Mouse (Mus musculus): Measurements from ENCODE around the gene Smg5. TPM values are rescaled to one million over a fixed set of nuclear protein-coding genes. Genes with fewer than 3 reads are reported as not detected.
"Not testable (repeated sequence)": the region's sequence is repeated elsewhere in the genome, so short reads cannot be mapped to it uniquely, and the experiment has no call there.

Smg5 gene
- total and polyA plus RNA-seq, 2 experiments from 2014 or later: 33.8 to 96.5 TPM

DNA sequence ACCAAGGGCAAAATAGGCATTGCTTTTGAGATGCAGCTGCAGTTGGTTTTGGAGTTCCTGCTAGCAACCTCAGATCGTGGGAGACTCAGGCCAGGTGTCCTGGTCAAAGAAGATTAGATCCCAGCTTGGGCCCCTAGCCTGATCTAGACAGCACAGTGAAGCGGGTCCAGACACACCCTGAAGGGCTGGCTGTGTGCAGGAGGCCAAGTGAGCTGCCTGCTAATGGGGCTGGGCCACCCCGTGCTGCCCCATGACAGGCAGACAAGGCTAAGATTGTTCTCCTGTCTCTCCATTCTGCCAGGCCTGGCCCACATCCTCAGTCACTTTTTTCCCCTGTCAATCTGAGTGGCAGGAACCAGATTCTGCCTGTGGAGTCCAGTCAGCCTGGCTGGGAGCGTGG is 27.6 kb downstream of the Smg5 start:
- no peak for TF ChIP-seq CTCF (IDR thresholded peaks at IDR 0.05; ENCODE audit: low read depth)
- Histone ChIP-seq H3K9me3 (ENCODE audit: low read length) (no peaks in the 10 kb centered on the region), H3K9ac (no peak overlapping the region), H3K4me3 (ENCODE audit: low read depth, low read length) (no peak overlapping the region), H3K36me3 (ENCODE audit: insufficient read depth) (peaks cover 39% of the 10 kb centered on the region), H3K4me1 (ENCODE audit: insufficient read depth) (no peaks in the 10 kb centered on the region), H3K27ac (ENCODE audit: low read depth, low read length) (no peak overlapping the region), H3K4me2 (ENCODE audit: low read depth) (no peak overlapping the region), H3K27me3 (ENCODE audit: insufficient read depth, low read length) (no peaks in the 10 kb centered on the region)
- ATAC-seq (peak; percentile 38), DNase-seq (no peak)
- 42% methylated on average over 4 of the region's 4 CpGs for WGBS

DNA sequence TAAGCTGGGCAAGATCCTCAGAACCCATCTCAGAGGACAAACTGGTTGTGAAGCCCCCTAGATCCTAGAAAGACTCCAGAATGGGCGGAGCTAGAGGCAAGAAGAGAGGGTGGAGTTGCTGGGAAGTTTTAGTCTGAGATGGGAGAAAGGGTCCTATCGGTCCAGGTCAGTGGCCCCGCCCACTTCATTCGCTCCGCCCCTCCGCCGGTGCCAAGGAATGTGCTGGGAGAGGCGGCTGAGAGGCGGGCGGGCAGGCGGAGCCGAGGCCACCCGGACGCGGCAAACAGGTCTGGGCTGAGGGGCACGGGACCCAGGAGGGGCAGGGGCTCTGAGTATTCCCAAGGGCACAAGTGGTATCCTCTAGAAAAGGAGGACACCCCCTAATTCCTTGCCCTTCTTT is 28.3 kb downstream of the Smg5 start, which contains the start of gene Paqr6:
Gene Paqr6 (plus strand): TSS at position 248 of the 400 bp plus-strand sequence.
- H3K4me3 ChIP-seq (ENCODE audit: low read depth, low read length): no peak within 1 kb of the TSS
- no peak within 1 kb of the TSS for H3K9ac ChIP-seq
- H3K27me3 ChIP-seq (ENCODE audit: insufficient read depth, low read length): no peaks in the 10 kb centered on the region
- no peaks in the 10 kb centered on the region for H3K9me3 ChIP-seq (ENCODE audit: low read length)
- WGBS: 3% methylated on average over 16 of the region's 16 CpGs
- TF ChIP-seq CTCF (IDR thresholded peaks at IDR 0.05; ENCODE audit: low read depth): no peak
- H3K36me3 ChIP-seq (ENCODE audit: insufficient read depth): peaks cover 33% of the 10 kb centered on the region
- no peak within 1 kb of the TSS for H3K4me2 ChIP-seq (ENCODE audit: low read depth)
- no peak for DNase-seq
- H3K27ac ChIP-seq (ENCODE audit: low read depth, low read length): no peak within 1 kb of the TSS
- H3K4me1 ChIP-seq (ENCODE audit: insufficient read depth): no peaks in the 10 kb centered on the region
- ATAC-seq: no peak

GRCm38 (mm10) chr3:88365705-88366361 is 29.8 kb downstream of the Smg5 start:
- H3K4me2 ChIP-seq (ENCODE audit: low read depth): no peak overlapping the region
- H3K4me3 ChIP-seq (ENCODE audit: low read depth, low read length): no peak overlapping the region
- DNase-seq: no peak
- WGBS: 45% methylated on average over 34 of the region's 34 CpGs
- H3K9me3 ChIP-seq (ENCODE audit: low read length): no peaks in the 10 kb centered on the region
- H3K27ac ChIP-seq (ENCODE audit: low read depth, low read length): no peak overlapping the region
- ATAC-seq: no peak
- H3K4me1 ChIP-seq (ENCODE audit: insufficient read depth): no peaks in the 10 kb centered on the region
- no peak overlapping the region for H3K9ac ChIP-seq
- no peaks in the 10 kb centered on the region for H3K27me3 ChIP-seq (ENCODE audit: insufficient read depth, low read length)
- peaks cover 18% of the 10 kb centered on the region for H3K36me3 ChIP-seq (ENCODE audit: insufficient read depth)
- TF ChIP-seq CTCF (IDR thresholded peaks at IDR 0.05; ENCODE audit: low read depth): no peak

DNA sequence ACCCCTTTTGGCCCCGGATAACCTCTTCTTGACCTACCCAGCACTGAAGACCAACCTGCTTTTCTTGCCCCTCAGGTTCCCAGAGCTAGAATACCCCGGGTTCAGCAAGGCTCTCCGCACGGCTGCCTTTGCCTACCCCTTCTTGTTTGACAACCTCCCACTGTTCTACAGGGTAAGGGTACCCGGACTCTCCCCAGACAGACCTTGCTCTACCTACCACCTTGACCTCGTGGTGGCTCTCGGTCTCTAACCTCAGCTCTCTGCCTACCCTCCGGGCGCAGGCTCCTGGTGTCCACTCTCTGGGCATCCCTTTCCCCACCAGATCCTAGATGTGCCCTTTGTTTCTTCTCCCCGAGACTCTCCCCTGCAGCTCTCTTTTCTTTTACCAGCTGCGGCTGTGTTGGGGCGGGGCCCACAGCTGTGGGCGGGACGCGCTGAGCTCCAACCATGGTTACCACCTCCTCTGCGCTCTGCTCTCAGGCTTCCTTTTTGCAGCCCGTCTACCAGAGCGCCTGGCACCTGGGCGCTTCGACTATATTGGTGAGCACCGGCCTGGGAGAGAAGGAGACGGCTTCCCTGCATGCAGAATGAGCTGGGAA is 30.9 kb downstream of the Smg5 start:
- not testable (repeated sequence) for H3K4me1 ChIP-seq (ENCODE audit: insufficient read depth); H3K36me3 ChIP-seq (ENCODE audit: insufficient read depth); H3K27ac ChIP-seq (ENCODE audit: low read depth, low read length); H3K27me3 ChIP-seq (ENCODE audit: insufficient read depth, low read length); H3K9me3 ChIP-seq (ENCODE audit: low read length)
- WGBS: 1% methylated on average over 17 of the region's 22 CpGs
- DNase-seq (peak; percentile 56), ATAC-seq (peak; percentile 94)
- H3K4me3 ChIP-seq (ENCODE audit: low read depth, low read length): 0 out of 2 replicates have a peak overlapping the region, but pooled peaks have one; percentile 9
- H3K4me2 ChIP-seq (ENCODE audit: low read depth): peak overlapping the region; percentile 30
- peak overlapping the region; percentile 35 for H3K9ac ChIP-seq

DNA sequence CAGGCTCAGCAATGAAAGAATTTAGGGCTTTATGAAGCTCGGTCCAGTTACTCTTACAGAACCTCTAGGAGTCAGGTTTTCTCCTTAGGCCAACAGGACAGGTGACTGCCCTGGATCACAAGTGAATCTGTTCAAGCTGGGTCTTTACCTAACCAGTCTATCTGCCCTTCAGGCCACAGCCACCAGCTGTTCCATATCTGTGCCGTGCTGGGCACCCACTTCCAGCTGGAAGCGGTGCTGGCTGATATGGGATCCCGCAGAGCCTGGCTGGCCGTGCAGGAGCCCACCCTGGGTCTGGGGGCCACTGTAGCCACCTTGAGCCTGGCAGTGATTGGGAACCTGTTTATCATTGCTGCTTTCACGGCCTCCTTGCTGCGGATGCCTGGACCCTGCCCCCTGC is 31.5 kb downstream of the Smg5 start:
- not testable (repeated sequence) for H3K9me3 ChIP-seq (ENCODE audit: low read length); DNase-seq; H3K4me3 ChIP-seq (ENCODE audit: low read depth, low read length); H3K9ac ChIP-seq; H3K4me1 ChIP-seq (ENCODE audit: insufficient read depth); H3K27ac ChIP-seq (ENCODE audit: low read depth, low read length); H3K27me3 ChIP-seq (ENCODE audit: insufficient read depth, low read length); H3K36me3 ChIP-seq (ENCODE audit: insufficient read depth); ATAC-seq
- WGBS: 52% methylated on average over 3 of the region's 7 CpGs
- 0 out of 2 replicates have a peak overlapping the region, but pooled peaks have one; percentile 30 for H3K4me2 ChIP-seq (ENCODE audit: low read depth)

- 90% methylated on average over 7 of the region's 7 CpGs for WGBS
These were observed 32.5 kb downstream of the Smg5 start for GRCm38 (mm10) chr3:88368511-88368910.

GRCm38 (mm10) chr3:88372643-88373042 is 36.6 kb downstream of the Smg5 start, which contains the start of gene Bglap3:
Gene Bglap3, minus strand, starts transcription at chr3:88372743.
- not testable (repeated sequence) for ATAC-seq; H3K4me3 ChIP-seq (ENCODE audit: low read depth, low read length); DNase-seq; H3K9me3 ChIP-seq (ENCODE audit: low read length); H3K9ac ChIP-seq; H3K27me3 ChIP-seq (ENCODE audit: insufficient read depth, low read length); H3K4me2 ChIP-seq (ENCODE audit: low read depth); H3K27ac ChIP-seq (ENCODE audit: low read depth, low read length); H3K36me3 ChIP-seq (ENCODE audit: insufficient read depth); H3K4me1 ChIP-seq (ENCODE audit: insufficient read depth)
- 95% methylated on average over 9 of the region's 9 CpGs for WGBS

More at GRCm38 (mm10) chr3:88368511-88368910, 32.5 kb downstream of the Smg5 start:
- not testable (repeated sequence) for ATAC-seq; H3K4me2 ChIP-seq (ENCODE audit: low read depth); H3K4me3 ChIP-seq (ENCODE audit: low read depth, low read length); H3K27ac ChIP-seq (ENCODE audit: low read depth, low read length); H3K4me1 ChIP-seq (ENCODE audit: insufficient read depth); H3K27me3 ChIP-seq (ENCODE audit: insufficient read depth, low read length); DNase-seq; H3K9ac ChIP-seq; H3K36me3 ChIP-seq (ENCODE audit: insufficient read depth); H3K9me3 ChIP-seq (ENCODE audit: low read length)

DNA sequence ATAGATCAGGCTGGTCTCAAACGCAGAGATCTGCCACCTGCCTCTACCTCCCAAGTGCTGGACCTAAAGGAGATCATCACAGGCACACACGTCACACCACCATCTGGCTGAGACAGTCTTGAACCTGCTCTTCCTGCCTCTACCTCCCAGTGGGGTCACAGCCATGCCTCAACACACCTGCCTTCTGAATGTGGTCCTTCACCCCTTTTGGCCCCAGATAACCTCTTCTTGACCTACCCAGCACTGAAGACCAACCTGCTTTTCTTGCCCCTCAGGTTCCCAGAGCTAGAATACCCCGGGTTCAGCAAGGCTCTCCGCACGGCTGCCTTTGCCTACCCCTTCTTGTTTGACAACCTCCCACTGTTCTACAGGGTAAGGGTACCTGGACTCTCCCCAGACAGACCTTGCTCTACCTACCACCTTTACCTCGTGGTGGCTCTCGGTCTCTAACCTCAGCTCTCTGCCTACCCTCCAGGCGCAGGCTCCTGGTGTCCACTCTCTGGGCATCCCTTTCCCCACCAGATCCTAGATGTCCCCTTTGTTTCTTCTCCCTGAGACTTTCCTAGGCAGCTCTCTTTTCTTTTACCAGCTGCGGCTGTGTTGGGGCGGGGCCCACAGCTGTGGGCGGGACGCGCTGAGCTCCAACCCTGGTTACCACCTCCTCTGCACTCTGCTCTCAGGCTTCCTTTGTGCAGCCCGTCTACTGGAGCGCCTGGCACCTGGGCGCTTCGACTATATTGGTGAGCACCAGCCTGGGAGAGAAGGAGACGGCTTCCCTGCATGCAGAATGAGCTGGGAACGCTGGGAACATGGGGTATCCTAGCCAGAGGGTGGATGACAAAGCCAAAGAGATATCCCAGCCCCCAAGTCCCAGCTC is 39.9 kb downstream of the Smg5 start:
- WGBS: 14% methylated on average over 18 of the region's 19 CpGs
- ATAC-seq (peak; percentile 98), DNase-seq (peak; percentile 66)
- H3K36me3 ChIP-seq (ENCODE audit: insufficient read depth); H3K9ac ChIP-seq; H3K27me3 ChIP-seq (ENCODE audit: insufficient read depth, low read length); H3K9me3 ChIP-seq (ENCODE audit: low read length); H3K4me1 ChIP-seq (ENCODE audit: insufficient read depth); H3K4me3 ChIP-seq (ENCODE audit: low read depth, low read length): not testable (repeated sequence)
- 0 out of 2 replicates have a peak overlapping the region, but pooled peaks have one; percentile 19 for H3K4me2 ChIP-seq (ENCODE audit: low read depth)
- peak overlapping the region; percentile 72 for H3K27ac ChIP-seq (ENCODE audit: low read depth, low read length)

GRCm38 (mm10) chr3:88376644-88377043 is 40.6 kb downstream of the Smg5 start:
- Histone ChIP-seq H3K4me2 (ENCODE audit: low read depth) (0 out of 2 replicates have a peak overlapping the region, but pooled peaks have one; percentile 19), H3K27ac (ENCODE audit: low read depth, low read length) (peak overlapping the region; percentile 72; the same call in 1 of the 2 replicates)
- peak; percentile 28 for ATAC-seq
- not testable (repeated sequence) for H3K9me3 ChIP-seq (ENCODE audit: low read length); H3K4me3 ChIP-seq (ENCODE audit: low read depth, low read length); H3K36me3 ChIP-seq (ENCODE audit: insufficient read depth); H3K9ac ChIP-seq; H3K4me1 ChIP-seq (ENCODE audit: insufficient read depth); H3K27me3 ChIP-seq (ENCODE audit: insufficient read depth, low read length); DNase-seq
- WGBS: 24% methylated on average over 5 of the region's 7 CpGs

All from forebrain, postnatal 0 days (tissue).